Mouse (Mus musculus) embryonic facial prominence, embryonic 13.5 days (tissue): ENCODE results near the gene Sub1. TPM values are rescaled to one million over a fixed set of nuclear protein-coding genes. Genes with fewer than 3 reads are reported as not detected.

Source experiments
- ATAC-seq: fragments of 200-750 bp; cut with Nextera tagmentation; 2 replicates; pipeline ENCODE4 v1.8.0; 2017; ENCODE audit warnings: low read depth; ENCODE audit not compliant: insufficient number of reproducible peaks, insufficient read depth, low FRiP score, low TSS enrichment
- H3K27ac ChIP-seq: fragments of 300-500 bp; sonication (generic); 2 replicates; pipeline ENCODE4 v1.5.1; 2015; ENCODE audit warnings: moderate library complexity, mild to moderate bottlenecking, inconsistent platforms
- H3K27me3 ChIP-seq: fragments of 300-500 bp; sonication (generic); 2 replicates; pipeline ENCODE4 v1.6.1; 2015; ENCODE audit warnings: mild to moderate bottlenecking, inconsistent platforms
- H3K36me3 ChIP-seq: fragments of 300-500 bp; sonication (generic); 2 replicates; pipeline ENCODE4 v1.6.1; 2015; ENCODE audit warnings: mild to moderate bottlenecking, inconsistent platforms
- H3K4me1 ChIP-seq: fragments of 300-500 bp; sonication (generic); 2 replicates; pipeline ENCODE4 v1.6.1; 2015; ENCODE audit warnings: inconsistent platforms
- H3K4me2 ChIP-seq: fragments of 300-500 bp; sonication (generic); 2 replicates; pipeline ENCODE4 v1.6.1; 2015; ENCODE audit warnings: moderate library complexity, mild to moderate bottlenecking, inconsistent platforms
- H3K4me3 ChIP-seq: fragments of 300-500 bp; sonication (generic); 2 replicates; pipeline ENCODE4 v1.5.1; 2015; ENCODE audit warnings: mild to moderate bottlenecking, inconsistent platforms
- H3K9ac ChIP-seq: fragments of 300-500 bp; sonication (generic); 2 replicates; pipeline ENCODE4 v1.6.1; 2015; ENCODE audit warnings: mild to moderate bottlenecking, inconsistent platforms
- H3K9me3 ChIP-seq: fragments of 300-500 bp; sonication (generic); 2 replicates; pipeline ENCODE4 v1.6.1; 2016; ENCODE audit warnings: inconsistent platforms
- WGBS: fragments of 180-500 bp; shearing (Covaris S2); methylation state at CpG from one replicate; pipeline ENCODE4 v1.1.7; 2015; ENCODE audit warnings: mixed read lengths; 5-methylcytosine and 5-hydroxymethylcytosine counted together
- polyA plus RNA-seq: library from polyadenylated mRNA; unstranded; fragments of >200 nt; fragmentation: Nextera tagmentation; extraction: Ambion mirVana; gene quantifications from 2 replicates; pipeline ENCODE4 v1.2.1, GENCODE M21; 2015

Gene Sub1
- polyA plus RNA-seq, 1 experiment from 2014 or later, result 721 TPM

GRCm38 (mm10) chr15:11963791-11964525 lies 32.8 kb downstream of the Sub1 start:
- Histone ChIP-seq H3K27ac (no peak overlapping the region), H3K4me2 (no peak overlapping the region), H3K27me3 (no peaks in the 10 kb centered on the region), H3K4me3 (no peak overlapping the region), H3K9me3 (no peaks in the 10 kb centered on the region), H3K9ac (no peak overlapping the region), H3K36me3 (no peaks in the 10 kb centered on the region), H3K4me1 (no peaks in the 10 kb centered on the region)
- ATAC-seq, result no peak
- 89% methylated on average over 11 of the region's 11 CpGs for WGBS

GRCm38 (mm10) chr15:11959716-11960115 lies 37.1 kb downstream of the Sub1 start:
- Histone ChIP-seq H3K9me3 (no peaks in the 10 kb centered on the region), H3K27me3 (no peaks in the 10 kb centered on the region), H3K36me3 (no peaks in the 10 kb centered on the region), H3K4me1 (no peaks in the 10 kb centered on the region), H3K9ac (no peak overlapping the region), H3K27ac (no peak overlapping the region), H3K4me2 (no peak overlapping the region), H3K4me3 (no peak overlapping the region)
- no peak for ATAC-seq
- 81% methylated on average over 3 of the region's 3 CpGs for WGBS

- H3K36me3 ChIP-seq, result no peaks in the 10 kb centered on the region
- no peak overlapping the region for H3K9ac ChIP-seq
- no peaks in the 10 kb centered on the region for H3K9me3 ChIP-seq
- no peak for ATAC-seq
- H3K27me3 ChIP-seq, result no peaks in the 10 kb centered on the region
- no peak overlapping the region for H3K4me3 ChIP-seq
- WGBS, result 78% methylated on average over 7 of the region's 7 CpGs
- H3K27ac ChIP-seq, result no peak overlapping the region
- no peaks in the 10 kb centered on the region for H3K4me1 ChIP-seq
- H3K4me2 ChIP-seq, result no peak overlapping the region
Observed at GRCm38 (mm10) chr15:11956129-11956528, 40.7 kb downstream of the Sub1 start.

- ATAC-seq, result no peak
- Histone ChIP-seq H3K9me3 (no peaks in the 10 kb centered on the region), H3K4me3 (no peak overlapping the region), H3K4me2 (no peak overlapping the region), H3K27ac (no peak overlapping the region), H3K4me1 (no peaks in the 10 kb centered on the region), H3K36me3 (no peaks in the 10 kb centered on the region), H3K9ac (no peak overlapping the region), H3K27me3 (no peaks in the 10 kb centered on the region)
- WGBS, result 68% methylated on average over 4 of the region's 4 CpGs
Observed at GRCm38 (mm10) chr15:11954190-11954589, 42.6 kb downstream of the Sub1 start.

- ATAC-seq, result no peak
- no peaks in the 10 kb centered on the region for H3K4me1 ChIP-seq
- H3K36me3 ChIP-seq, result no peaks in the 10 kb centered on the region
- WGBS, result 74% methylated on average over 3 of the region's 3 CpGs
- H3K9ac ChIP-seq, result no peak overlapping the region
- no peak overlapping the region for H3K27ac ChIP-seq
- H3K27me3 ChIP-seq, result no peaks in the 10 kb centered on the region
- H3K4me3 ChIP-seq, result no peak overlapping the region
- no peak overlapping the region for H3K4me2 ChIP-seq
- H3K9me3 ChIP-seq, result no peaks in the 10 kb centered on the region
Observed at GRCm38 (mm10) chr15:11952159-11952558, 44.6 kb downstream of the Sub1 start.

- Histone ChIP-seq H3K27me3 (no peaks in the 10 kb centered on the region), H3K36me3 (no peaks in the 10 kb centered on the region), H3K4me3 (no peak overlapping the region), H3K9me3 (no peaks in the 10 kb centered on the region), H3K4me2 (no peak overlapping the region), H3K27ac (no peak overlapping the region), H3K4me1 (no peaks in the 10 kb centered on the region), H3K9ac (no peak overlapping the region)
- ATAC-seq, result no peak
- WGBS, result 93% methylated on average over 7 of the region's 7 CpGs
Observed at GRCm38 (mm10) chr15:11951181-11951580, 45.6 kb downstream of the Sub1 start.

- 83% methylated on average over 10 of the region's 10 CpGs for WGBS
- Histone ChIP-seq H3K9me3 (no peaks in the 10 kb centered on the region), H3K36me3 (no peaks in the 10 kb centered on the region), H3K27ac (no peak overlapping the region), H3K4me1 (no peaks in the 10 kb centered on the region), H3K4me3 (no peak overlapping the region), H3K9ac (no peak overlapping the region), H3K4me2 (no peak overlapping the region), H3K27me3 (no peaks in the 10 kb centered on the region)
- no peak for ATAC-seq
Observed at GRCm38 (mm10) chr15:11950144-11950543, 46.6 kb downstream of the Sub1 start.

GRCm38 (mm10) chr15:11949490-11949889 lies 47.3 kb downstream of the Sub1 start:
- H3K9ac ChIP-seq, result no peak overlapping the region
- no peak overlapping the region for H3K4me2 ChIP-seq
- ATAC-seq, result no peak
- H3K27me3 ChIP-seq, result no peaks in the 10 kb centered on the region
- H3K9me3 ChIP-seq, result no peaks in the 10 kb centered on the region
- H3K4me3 ChIP-seq, result no peak overlapping the region
- WGBS, result 89% methylated on average over 3 of the region's 3 CpGs
- H3K36me3 ChIP-seq, result no peaks in the 10 kb centered on the region
- no peaks in the 10 kb centered on the region for H3K4me1 ChIP-seq
- no peak overlapping the region for H3K27ac ChIP-seq

GRCm38 (mm10) chr15:11940855-11941254 lies 55.9 kb downstream of the Sub1 start:
- Histone ChIP-seq H3K27me3 (no peaks in the 10 kb centered on the region), H3K4me3 (no peak overlapping the region), H3K4me2 (no peak overlapping the region), H3K4me1 (no peaks in the 10 kb centered on the region), H3K9me3 (no peaks in the 10 kb centered on the region), H3K27ac (no peak overlapping the region), H3K36me3 (no peaks in the 10 kb centered on the region), H3K9ac (no peak overlapping the region)
- no peak for ATAC-seq
- 53% methylated on average over 5 of the region's 5 CpGs for WGBS

Other genes starting within 250 kb of the Sub1 start
- gene Npr3, start 89.7 kb downstream of the Sub1 start, polyA plus RNA-seq, result 5.1 and 5.8 TPM in 2 replicates
- 125 TPM in 2 replicates for gene Zfr, start 120.8 kb upstream of the Sub1 start, polyA plus RNA-seq
- 16.1 and 18.5 TPM in 2 replicates for gene Mtmr12, start 208.0 kb upstream of the Sub1 start, polyA plus RNA-seq